Mouse (Mus musculus) heart, postnatal 0 days (tissue): ENCODE data around the gene Prrt1. TPM values are rescaled to one million over a fixed set of nuclear protein-coding genes. Genes with fewer than 3 reads are reported as not detected.

ENCODE experiments used
- ATAC-seq: fragments of 200-750 bp; cut with Nextera tagmentation; 2 replicates; pipeline ENCODE4 v1.8.0; 2017; ENCODE audit warnings: low read depth, moderate number of reproducible peaks, moderate library complexity; ENCODE audit not compliant: insufficient read depth
- DNase-seq: peaks from one replicate; pipeline ENCODE4 v3.0.0-alpha.2; 2016; ENCODE audit warnings: low spot score
- H3K27ac ChIP-seq: fragments of 300-500 bp; sonication (generic); 2 replicates; pipeline ENCODE4 v1.5.1; 2014; ENCODE audit warnings: low read depth, mild to moderate bottlenecking
- H3K27me3 ChIP-seq: fragments of 300-500 bp; sonication (generic); 2 replicates; pipeline ENCODE4 v1.6.1; 2014; ENCODE audit warnings: low read length, mixed read lengths; ENCODE audit not compliant: control insufficient read depth, insufficient read depth
- H3K36me3 ChIP-seq: fragments of 300-500 bp; sonication (generic); replicated peaks from 2 replicates; pipeline ENCODE4 v1.6.1; 2014; ENCODE audit warnings: low read length, mixed read lengths; ENCODE audit not compliant: control insufficient read depth, insufficient read depth
- H3K4me1 ChIP-seq: fragments of 300-500 bp; sonication (generic); 2 replicates; pipeline ENCODE4 v1.6.1; 2014; ENCODE audit warnings: antibody characterized with exemption; ENCODE audit not compliant: control insufficient read depth, insufficient read depth
- H3K4me2 ChIP-seq: fragments of 300-500 bp; sonication (generic); 2 replicates; pipeline ENCODE4 v1.6.1; 2014; ENCODE audit warnings: low read depth, mild to moderate bottlenecking, low read length, moderate library complexity
- H3K4me3 ChIP-seq: fragments of 300-500 bp; sonication (generic); 2 replicates; pipeline ENCODE4 v1.5.1; 2014; ENCODE audit warnings: low read depth, low read length
- H3K9ac ChIP-seq: fragments of 300-500 bp; sonication (generic); replicated peaks from 2 replicates; pipeline ENCODE4 v1.6.1; 2014; ENCODE audit warnings: low read depth, low read length, mixed read lengths
- H3K9me3 ChIP-seq: fragments of 300-500 bp; sonication (generic); replicated peaks from 2 replicates; pipeline ENCODE4 v1.6.1; 2016; ENCODE audit warnings: low read length; ENCODE audit not compliant: control insufficient read depth
- CTCF ChIP-seq: IDR thresholded peaks from 2 replicates; pipeline ENCODE4 v1.5.1; 2016; ENCODE audit warnings: antibody characterized with exemption, control low read depth, low read depth
- EP300 ChIP-seq: IDR thresholded peaks from 2 replicates; pipeline ENCODE4 v1.6.1; 2016; ENCODE audit warnings: antibody characterized with exemption, low read depth
- WGBS: fragments of 180-500 bp; shearing (Covaris S2); extraction: QIAGEN DNeasy Blood & Tissue Kit; methylation state at CpG from one replicate; pipeline ENCODE4 v1.1.7; 2014; 5-methylcytosine and 5-hydroxymethylcytosine counted together
- polyA plus RNA-seq: library from polyadenylated mRNA; unstranded; fragments of >200 nt; fragmentation: Nextera tagmentation; extraction: Ambion mirVana; gene quantifications from 2 replicates; pipeline ENCODE4 v1.2.1, GENCODE M21; 2015
- total RNA-seq: library from RNA; depleted of rRNA; stranded (reverse); fragments of >200 nt; gene quantifications from 2 replicates; pipeline ENCODE4 v1.2.3, GENCODE M21; 2014; ENCODE audit warnings: low replicate concordance; rRNA removed

Gene Prrt1
- total RNA-seq, result 0.35 TPM in 1 of 2 replicates, not detected in the other
- 0.16 and 0.19 TPM in 2 replicates for polyA plus RNA-seq

- Histone ChIP-seq H3K27ac (peak within 1 kb of the TSS; percentile 96), H3K36me3 (peaks cover 9% of the 10 kb centered on the region), H3K9ac (peak within 1 kb of the TSS; percentile 59), H3K4me1 (peaks cover 16% of the 10 kb centered on the region), H3K27me3 (peaks cover 50% of the 10 kb centered on the region), H3K9me3 (no peaks in the 10 kb centered on the region), H3K4me3 (peak within 1 kb of the TSS; percentile 69), H3K4me2 (peak within 1 kb of the TSS; percentile 85)
- 14% methylated on average over 16 of the region's 16 CpGs for WGBS
- ATAC-seq, result no peak
- peak; percentile 20 for DNase-seq
- TF ChIP-seq CTCF, result no peak
- TF ChIP-seq EP300, result no peak
These were observed at the start of gene Prrt1 for GRCm38 (mm10) chr17:34629221-34629751. Gene Prrt1 (plus strand): TSS chr17:34629533.

- no peak overlapping the region for H3K27ac ChIP-seq
- no peaks in the 10 kb centered on the region for H3K9me3 ChIP-seq
- no peak overlapping the region for H3K4me3 ChIP-seq
- peaks cover 4% of the 10 kb centered on the region for H3K4me1 ChIP-seq
- H3K27me3 ChIP-seq, result no peaks in the 10 kb centered on the region
- no peak overlapping the region for H3K9ac ChIP-seq
- no peak overlapping the region for H3K4me2 ChIP-seq
- 76% methylated on average over 12 of the region's 12 CpGs for WGBS
- ATAC-seq (no peak), DNase-seq (no peak)
- TF ChIP-seq EP300 (no peak), CTCF (no peak)
- 0 out of 2 replicates have a peak, but pooled peaks cover under 1% of the 10 kb centered on the region for H3K36me3 ChIP-seq
These were observed 46.8 kb upstream of the Prrt1 start for GRCm38 (mm10) chr17:34582528-34582927.

GRCm38 (mm10) chr17:34583397-34583796, 45.9 kb upstream of the Prrt1 start:
- ATAC-seq, result no peak
- peaks cover 9% of the 10 kb centered on the region for H3K4me1 ChIP-seq
- no peak overlapping the region for H3K4me3 ChIP-seq

GRCm38 (mm10) chr17:34583819-34584218, 45.5 kb upstream of the Prrt1 start:
- 93% methylated on average over 8 of the region's 8 CpGs for WGBS
- no peak for ATAC-seq
- no peak overlapping the region for H3K9ac ChIP-seq
- TF ChIP-seq EP300, result no peak
- TF ChIP-seq CTCF, result no peak
- H3K27me3 ChIP-seq, result no peaks in the 10 kb centered on the region
- H3K4me3 ChIP-seq, result no peak overlapping the region
- no peak overlapping the region for H3K4me2 ChIP-seq
- H3K27ac ChIP-seq, result no peak overlapping the region
- H3K9me3 ChIP-seq, result no peaks in the 10 kb centered on the region
- H3K4me1 ChIP-seq, result peaks cover 13% of the 10 kb centered on the region
- no peak for DNase-seq
- H3K36me3 ChIP-seq, result no peaks in the 10 kb centered on the region

More at GRCm38 (mm10) chr17:34583397-34583796, 45.9 kb upstream of the Prrt1 start:
- H3K27me3 ChIP-seq, result no peaks in the 10 kb centered on the region
- no peak for DNase-seq
- TF ChIP-seq EP300 (no peak), CTCF (no peak)
- no peaks in the 10 kb centered on the region for H3K9me3 ChIP-seq
- no peaks in the 10 kb centered on the region for H3K36me3 ChIP-seq
- WGBS, result 55% methylated on average over 7 of the region's 7 CpGs
- no peak overlapping the region for H3K9ac ChIP-seq
- H3K27ac ChIP-seq, result no peak overlapping the region
- no peak overlapping the region for H3K4me2 ChIP-seq

GRCm38 (mm10) chr17:34585121-34585520, 44.2 kb upstream of the Prrt1 start:
- H3K36me3 ChIP-seq, result no peaks in the 10 kb centered on the region
- TF ChIP-seq EP300, result no peak
- no peak for TF ChIP-seq CTCF
- H3K4me3 ChIP-seq, result no peak overlapping the region
- no peak overlapping the region for H3K9ac ChIP-seq
- H3K27me3 ChIP-seq, result no peaks in the 10 kb centered on the region
- H3K9me3 ChIP-seq, result no peaks in the 10 kb centered on the region
- H3K27ac ChIP-seq, result no peak overlapping the region
- ATAC-seq (no peak), DNase-seq (no peak)
- H3K4me1 ChIP-seq, result peaks cover 15% of the 10 kb centered on the region
- H3K4me2 ChIP-seq, result no peak overlapping the region
- 88% methylated on average over 8 of the region's 8 CpGs for WGBS
